Mouse (Mus musculus): ENCODE data around the gene Atp8b5. TPM values are rescaled to one million over a fixed set of nuclear protein-coding genes. Genes with fewer than 3 reads are reported as not detected.

Gene Atp8b5
- polyA plus RNA-seq, 1 experiment from 2014 or later, result 0.56 TPM

DNA sequence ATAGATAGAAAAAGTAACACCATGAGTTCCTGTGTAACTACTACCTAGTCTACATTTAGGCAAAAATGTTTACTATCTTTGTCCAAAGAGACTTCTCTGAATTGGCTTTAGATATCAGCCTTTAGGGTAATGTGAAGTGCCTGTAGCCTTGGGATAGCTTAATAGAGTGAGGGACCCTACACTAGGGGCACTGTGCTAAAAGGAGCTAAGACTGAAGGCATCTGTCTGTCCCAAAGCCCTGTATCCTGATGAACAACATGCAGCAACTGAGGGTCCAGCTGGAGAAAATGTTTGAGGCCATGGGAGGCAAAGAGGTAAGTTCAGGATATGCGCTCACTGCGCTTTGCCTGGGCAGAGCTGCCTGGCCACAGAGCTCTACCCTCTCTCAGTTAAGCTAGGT, 9.9 kb upstream of the Atp8b5 start:
- no peaks in the 10 kb centered on the region for H3K27me3 ChIP-seq
- no peaks in the 10 kb centered on the region for H3K9me3 ChIP-seq
- 95% methylated on average over 2 of the region's 2 CpGs for WGBS

DNA sequence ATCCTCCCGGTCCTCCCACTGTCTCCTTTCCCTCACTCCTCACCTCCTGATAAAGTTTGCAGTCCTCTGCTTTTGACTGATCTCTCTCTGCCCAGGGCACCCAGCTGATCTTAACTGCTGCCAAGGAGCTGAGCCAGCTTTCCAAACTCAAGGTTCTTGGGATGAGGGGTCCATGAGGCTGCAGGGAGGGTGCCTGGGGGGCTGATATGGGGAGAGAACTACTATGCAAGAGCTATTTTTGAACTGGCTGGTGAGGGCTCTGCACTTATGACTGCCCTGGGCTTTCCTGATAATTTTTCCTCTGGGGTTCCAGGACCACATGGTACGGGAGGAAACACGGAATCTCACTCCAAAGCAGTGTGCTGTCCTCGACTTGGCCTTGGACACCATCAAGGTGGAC, 8.4 kb upstream of the Atp8b5 start:
- no peaks in the 10 kb centered on the region for H3K9me3 ChIP-seq
- no peaks in the 10 kb centered on the region for H3K27me3 ChIP-seq
- no peak overlapping the region for H3K27ac ChIP-seq
- H3K4me2 ChIP-seq (replicated peaks), result no peak overlapping the region
- no peak overlapping the region for H3K9ac ChIP-seq
- ATAC-seq (ENCODE audit: insufficient number of reproducible peaks, insufficient read depth, low FRiP score, low TSS enrichment), result no peak
- 83% methylated on average over 4 of the region's 4 CpGs for WGBS
- H3K4me1 ChIP-seq, result peaks cover 18% of the 10 kb centered on the region
- no peaks in the 10 kb centered on the region for H3K36me3 ChIP-seq
- H3K4me3 ChIP-seq, result no peak overlapping the region

More for the DNA sequence above, 9.9 kb upstream of the Atp8b5 start:
- no peak overlapping the region for H3K4me2 ChIP-seq (replicated peaks)
- H3K4me1 ChIP-seq, result peaks cover 18% of the 10 kb centered on the region
- H3K36me3 ChIP-seq, result no peaks in the 10 kb centered on the region
- no peak for ATAC-seq (ENCODE audit: insufficient number of reproducible peaks, insufficient read depth, low FRiP score, low TSS enrichment)
- no peak overlapping the region for H3K4me3 ChIP-seq
- no peak overlapping the region for H3K9ac ChIP-seq
- H3K27ac ChIP-seq, result no peak overlapping the region

DNA sequence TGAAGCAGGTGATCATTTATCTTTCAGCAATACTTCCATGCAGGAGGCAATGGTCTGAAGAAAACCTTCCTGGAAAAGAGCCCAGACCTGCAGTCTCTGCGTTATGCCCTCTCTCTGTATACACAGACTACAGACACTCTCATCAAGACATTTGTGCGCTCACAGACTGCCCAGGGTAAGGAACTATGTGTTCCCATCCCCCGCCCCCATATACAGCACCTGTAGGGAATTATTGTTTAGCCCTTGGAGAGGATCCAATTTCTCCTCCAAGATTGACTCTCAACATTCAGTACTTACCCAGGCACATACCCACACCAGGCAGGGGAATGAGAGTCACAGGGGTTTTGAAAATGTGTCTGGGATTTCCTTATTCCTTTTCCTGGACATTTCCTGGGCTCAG, 7.5 kb upstream of the Atp8b5 start:
- no peak overlapping the region for H3K4me2 ChIP-seq (replicated peaks)
- 0 out of 2 replicates have a peak, but pooled peaks have one; percentile 50 for ATAC-seq (ENCODE audit: insufficient number of reproducible peaks, insufficient read depth, low FRiP score, low TSS enrichment)
- no peak overlapping the region for H3K9ac ChIP-seq
- peaks cover 18% of the 10 kb centered on the region for H3K4me1 ChIP-seq
- H3K27ac ChIP-seq, result 0 out of 2 replicates have a peak overlapping the region, but pooled peaks have one; percentile 4
- H3K9me3 ChIP-seq, result no peaks in the 10 kb centered on the region
- WGBS, result 47% methylated on average over 3 of the region's 3 CpGs
- no peaks in the 10 kb centered on the region for H3K36me3 ChIP-seq
- no peaks in the 10 kb centered on the region for H3K27me3 ChIP-seq
- H3K4me3 ChIP-seq, result no peak overlapping the region

DNA sequence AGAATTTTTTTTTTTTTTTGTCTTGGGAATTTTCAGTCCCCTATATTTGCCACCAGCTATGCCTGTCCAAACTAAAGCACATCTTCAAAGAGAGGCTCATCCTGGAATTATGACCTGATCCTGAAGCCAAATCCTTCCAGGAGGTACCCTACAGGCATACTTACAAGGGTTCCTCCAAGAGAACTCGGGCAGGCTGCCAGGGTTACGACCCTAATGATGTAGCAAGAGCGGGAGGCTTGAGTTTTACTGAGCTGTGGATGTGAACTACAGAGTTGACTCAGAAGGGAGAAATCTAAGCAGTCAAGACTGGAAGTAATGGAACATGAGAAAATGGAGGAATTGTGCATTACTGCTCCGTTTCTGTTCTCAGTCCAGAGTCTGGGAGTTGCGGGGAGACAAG, 6.9 kb upstream of the Atp8b5 start:
- H3K9ac ChIP-seq, result no peak overlapping the region
- no peaks in the 10 kb centered on the region for H3K9me3 ChIP-seq
- H3K4me1 ChIP-seq, result peaks cover 18% of the 10 kb centered on the region
- no peaks in the 10 kb centered on the region for H3K36me3 ChIP-seq
- H3K27me3 ChIP-seq, result no peaks in the 10 kb centered on the region
- no peak for ATAC-seq (ENCODE audit: insufficient number of reproducible peaks, insufficient read depth, low FRiP score, low TSS enrichment)
- no peak overlapping the region for H3K4me3 ChIP-seq
- WGBS, result 61% methylated on average over 5 of the region's 5 CpGs
- no peak overlapping the region for H3K4me2 ChIP-seq (replicated peaks)
- no peak overlapping the region for H3K27ac ChIP-seq

DNA sequence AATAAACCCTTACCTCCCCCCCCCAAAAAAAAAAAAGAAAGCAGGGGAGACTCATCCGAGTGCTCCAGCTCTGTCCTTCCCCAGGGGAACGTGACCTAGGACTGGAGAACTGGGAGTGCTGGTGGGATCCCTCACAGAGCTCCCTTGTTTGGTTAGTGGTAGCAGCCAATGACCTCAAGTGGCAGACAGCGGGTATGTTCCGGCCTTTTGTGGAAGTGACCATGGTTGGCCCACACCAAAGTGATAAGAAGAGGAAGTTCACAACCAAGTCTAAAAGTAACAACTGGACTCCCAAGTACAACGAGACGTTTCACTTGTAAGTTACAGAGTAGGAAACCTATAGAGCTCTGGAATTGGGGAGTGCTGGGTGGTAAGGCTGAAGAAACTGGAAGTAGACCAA, 4.1 kb upstream of the Atp8b5 start:
- WGBS, result 90% methylated on average over 6 of the region's 6 CpGs
- ATAC-seq (ENCODE audit: insufficient number of reproducible peaks, insufficient read depth, low FRiP score, low TSS enrichment), result no peak
- Histone ChIP-seq H3K27me3 (no peaks in the 10 kb centered on the region), H3K36me3 (no peaks in the 10 kb centered on the region), H3K4me2 (replicated peaks) (no peak overlapping the region), H3K27ac (no peak overlapping the region), H3K4me3 (no peak overlapping the region), H3K9ac (no peak overlapping the region), H3K9me3 (no peaks in the 10 kb centered on the region), H3K4me1 (peaks cover 21% of the 10 kb centered on the region)

DNA sequence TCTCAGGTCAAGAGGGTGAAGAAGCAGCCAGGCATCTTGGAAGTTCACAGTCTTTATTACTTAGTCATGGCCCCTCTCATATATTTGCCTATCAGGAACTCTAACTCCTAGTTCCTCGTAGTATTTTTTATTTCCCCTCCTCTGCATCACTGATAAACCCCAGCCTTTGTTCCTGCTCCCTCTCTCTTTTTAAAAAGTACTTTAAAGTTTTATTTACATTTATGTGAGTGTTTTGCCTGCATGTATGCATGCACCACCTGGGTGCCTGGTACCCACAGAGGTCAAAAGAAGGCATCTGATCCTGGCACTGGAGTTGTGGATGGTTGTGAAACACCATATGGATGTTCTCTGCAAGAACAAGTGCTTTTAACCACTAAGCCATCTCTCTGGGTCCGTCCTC, 813 bp upstream of the Atp8b5 start:
- 61% methylated on average over 2 of the region's 2 CpGs for WGBS
- H3K9ac ChIP-seq, result no peak overlapping the region
- ATAC-seq (ENCODE audit: insufficient number of reproducible peaks, insufficient read depth, low FRiP score, low TSS enrichment), result no peak
- no peaks in the 10 kb centered on the region for H3K27me3 ChIP-seq
- H3K9me3 ChIP-seq, result no peaks in the 10 kb centered on the region
- no peak overlapping the region for H3K4me3 ChIP-seq
- H3K27ac ChIP-seq, result no peak overlapping the region
- 0 out of 2 replicates have a peak, but pooled peaks cover 3% of the 10 kb centered on the region for H3K4me1 ChIP-seq
- peak overlapping the region; percentile 68; the same call in 1 of the 2 replicates for H3K4me2 ChIP-seq (replicated peaks)
- H3K36me3 ChIP-seq, result no peaks in the 10 kb centered on the region

DNA sequence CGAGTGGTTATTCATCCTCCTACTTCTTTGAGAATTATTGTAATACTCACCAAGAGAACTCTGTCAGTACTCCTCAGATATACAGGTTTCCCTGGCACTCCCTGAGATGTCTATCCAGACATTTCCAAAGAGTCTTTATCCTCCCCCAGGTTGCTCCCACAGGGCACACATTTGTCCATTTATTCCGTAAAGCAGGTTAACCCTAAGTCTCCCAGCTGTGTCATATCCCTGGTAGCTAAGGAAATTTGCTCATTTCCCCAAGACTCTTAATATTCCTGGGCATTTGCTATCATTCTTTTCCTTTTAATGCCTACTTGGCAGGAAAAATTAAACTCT, 332 bp downstream of the Atp8b5 start:
- 14% methylated on average over 2 of the region's 2 CpGs for WGBS
- H3K27ac ChIP-seq, result no peak overlapping the region
- no peak overlapping the region for H3K9ac ChIP-seq

DNA sequence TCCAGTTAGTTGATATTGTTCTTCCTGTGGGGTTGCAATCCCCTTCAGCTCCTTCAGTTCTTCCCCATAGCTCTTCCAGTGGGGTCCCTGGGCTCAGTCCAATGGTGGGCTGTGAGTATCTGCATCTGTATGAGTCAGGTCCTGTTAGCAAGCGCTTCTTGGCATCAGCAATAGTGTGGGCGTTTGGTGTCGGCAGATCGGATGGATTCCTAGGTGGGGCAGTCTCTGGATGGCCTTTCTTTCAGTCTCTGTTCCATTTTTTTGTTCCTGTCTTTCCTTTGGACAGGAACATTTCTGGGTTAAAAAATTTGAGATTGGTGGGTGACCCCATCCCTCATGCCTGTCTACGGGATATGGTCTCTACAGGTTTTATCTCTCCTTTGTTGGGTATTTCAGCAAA, 18.5 kb downstream of the Atp8b5 start:
- 92% methylated on average over 5 of the region's 5 CpGs for WGBS
- H3K4me1 ChIP-seq, result no peaks in the 10 kb centered on the region

More for the DNA sequence above, 332 bp downstream of the Atp8b5 start:
- ATAC-seq (ENCODE audit: insufficient number of reproducible peaks, insufficient read depth, low FRiP score, low TSS enrichment), result no peak
- Histone ChIP-seq H3K4me1 (0 out of 2 replicates have a peak, but pooled peaks cover 3% of the 10 kb centered on the region), H3K4me2 (replicated peaks) (peak overlapping the region; percentile 68), H3K27me3 (no peaks in the 10 kb centered on the region), H3K4me3 (peak overlapping the region; percentile 38), H3K36me3 (no peaks in the 10 kb centered on the region), H3K9me3 (no peaks in the 10 kb centered on the region)

DNA sequence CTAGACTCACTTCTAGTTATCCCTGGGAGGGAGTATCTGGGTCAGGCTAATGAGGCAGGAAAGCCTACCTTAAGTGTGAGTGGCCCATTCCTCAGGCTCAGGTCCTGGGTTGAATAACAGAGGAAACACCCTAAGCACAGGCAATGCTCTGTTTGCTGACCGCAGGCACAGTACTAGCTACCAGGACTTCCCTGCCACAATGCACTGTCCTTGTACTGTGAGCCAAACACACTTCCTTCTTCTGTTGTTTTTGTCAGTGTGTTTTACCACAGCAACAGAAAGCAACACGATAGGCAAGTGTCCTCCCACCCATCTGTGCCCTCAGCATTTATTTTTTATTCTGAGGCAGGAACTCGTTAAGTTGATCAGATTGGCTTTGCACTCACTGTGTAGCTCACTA, 20.3 kb downstream of the Atp8b5 start:
- Histone ChIP-seq H3K9me3 (no peaks in the 10 kb centered on the region), H3K27me3 (no peaks in the 10 kb centered on the region), H3K9ac (no peak overlapping the region), H3K4me1 (no peaks in the 10 kb centered on the region), H3K4me2 (replicated peaks) (no peak overlapping the region), H3K4me3 (no peak overlapping the region), H3K36me3 (no peaks in the 10 kb centered on the region), H3K27ac (no peak overlapping the region)
- no peak for ATAC-seq (ENCODE audit: insufficient number of reproducible peaks, insufficient read depth, low FRiP score, low TSS enrichment)
- WGBS, result 64% methylated on average over 3 of the region's 3 CpGs

More for the DNA sequence above, 18.5 kb downstream of the Atp8b5 start:
- ATAC-seq (ENCODE audit: insufficient number of reproducible peaks, insufficient read depth, low FRiP score, low TSS enrichment), result no peak
- no peaks in the 10 kb centered on the region for H3K36me3 ChIP-seq
- no peaks in the 10 kb centered on the region for H3K27me3 ChIP-seq
- H3K9me3 ChIP-seq, result no peaks in the 10 kb centered on the region
- H3K4me2 ChIP-seq (replicated peaks), result no peak overlapping the region
- no peak overlapping the region for H3K27ac ChIP-seq
- H3K9ac ChIP-seq, result no peak overlapping the region
- H3K4me3 ChIP-seq, result no peak overlapping the region

DNA sequence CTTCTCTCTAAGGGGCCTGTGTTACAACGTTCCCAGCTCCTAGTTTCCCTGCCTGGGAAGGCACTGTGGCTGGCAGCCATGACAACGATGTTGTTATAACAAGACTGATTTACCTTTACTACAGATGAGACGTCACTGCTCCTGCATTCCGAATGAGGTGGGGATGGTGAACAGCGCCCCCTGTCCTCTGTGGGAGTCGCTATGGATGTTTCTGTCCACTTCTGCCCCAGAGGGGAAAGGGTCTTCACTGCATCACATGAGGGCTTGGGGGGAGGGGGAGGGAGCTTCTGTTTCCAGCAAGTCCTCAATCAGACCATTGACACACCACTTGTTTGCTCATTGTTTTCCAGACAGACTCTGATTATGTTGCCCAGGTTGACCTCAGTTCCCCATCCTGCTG, 27.0 kb downstream of the Atp8b5 start:
- Histone ChIP-seq H3K4me2 (replicated peaks) (no peak overlapping the region), H3K9me3 (no peaks in the 10 kb centered on the region), H3K4me3 (no peak overlapping the region), H3K36me3 (no peaks in the 10 kb centered on the region), H3K27me3 (no peaks in the 10 kb centered on the region), H3K9ac (no peak overlapping the region), H3K27ac (no peak overlapping the region), H3K4me1 (no peaks in the 10 kb centered on the region)
- 28% methylated on average over 6 of the region's 6 CpGs for WGBS
- ATAC-seq (ENCODE audit: insufficient number of reproducible peaks, insufficient read depth, low FRiP score, low TSS enrichment), result no peak

DNA sequence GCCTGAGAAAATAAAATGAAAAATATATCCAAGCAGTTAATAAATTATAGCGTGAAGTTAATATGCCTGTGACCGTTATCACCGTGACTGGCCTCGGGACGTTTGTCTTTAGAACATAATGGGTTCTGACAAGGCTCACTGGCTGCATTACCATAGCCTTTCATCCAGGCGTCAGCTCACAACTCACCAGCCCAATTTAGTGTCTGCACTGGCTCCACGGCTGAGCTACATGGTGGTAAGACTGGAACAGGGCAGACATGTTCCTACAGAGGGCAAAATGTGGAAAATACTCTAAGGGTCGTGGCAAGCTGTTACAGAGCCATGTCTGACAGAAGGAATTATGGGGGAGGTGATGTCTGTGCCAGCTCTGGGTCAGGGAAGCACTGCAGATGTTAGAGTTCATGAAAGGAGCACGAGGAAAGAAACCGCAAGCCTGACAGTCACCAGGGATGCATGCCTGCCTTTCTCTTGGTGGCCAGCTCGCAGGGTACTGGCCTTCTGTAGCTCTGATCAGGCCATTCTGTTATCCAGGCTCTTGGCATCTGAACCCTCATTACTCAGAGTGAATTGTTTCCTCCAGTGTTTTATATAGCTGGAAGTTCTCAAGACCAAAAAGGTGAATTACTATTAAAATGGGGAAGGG, 42.9 kb downstream of the Atp8b5 start:
- Histone ChIP-seq H3K9ac (no peak overlapping the region), H3K4me2 (replicated peaks) (no peak overlapping the region), H3K4me3 (no peak overlapping the region), H3K4me1 (no peaks in the 10 kb centered on the region), H3K27ac (no peak overlapping the region), H3K36me3 (no peaks in the 10 kb centered on the region), H3K27me3 (no peaks in the 10 kb centered on the region), H3K9me3 (no peaks in the 10 kb centered on the region)
- 48% methylated on average over 11 of the region's 11 CpGs for WGBS
- ATAC-seq (ENCODE audit: insufficient number of reproducible peaks, insufficient read depth, low FRiP score, low TSS enrichment), result no peak

DNA sequence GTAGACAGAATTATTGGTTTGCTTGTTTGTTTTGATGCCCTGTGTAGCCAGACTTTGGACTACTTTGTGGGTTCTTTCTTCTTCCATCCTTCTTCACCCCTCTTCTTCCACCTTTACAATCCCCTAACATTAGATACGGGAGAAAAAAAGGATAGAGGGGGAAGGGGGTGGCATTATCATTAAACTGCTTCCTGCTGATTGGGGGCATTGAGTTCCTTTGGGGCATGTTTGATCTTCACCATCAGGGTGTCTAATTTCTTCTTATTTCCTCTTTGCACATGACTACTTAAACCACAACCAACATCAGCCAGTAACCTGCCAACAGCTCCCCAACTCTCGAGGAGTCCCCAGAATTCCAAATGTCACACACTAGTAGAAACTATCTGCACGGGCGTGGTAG, 54.6 kb downstream of the Atp8b5 start:
- WGBS, result 85% methylated on average over 4 of the region's 4 CpGs
- Histone ChIP-seq H3K27ac (no peak overlapping the region), H3K9me3 (no peaks in the 10 kb centered on the region), H3K9ac (no peak overlapping the region), H3K4me3 (no peak overlapping the region), H3K4me2 (replicated peaks) (no peak overlapping the region), H3K36me3 (no peaks in the 10 kb centered on the region), H3K4me1 (no peaks in the 10 kb centered on the region), H3K27me3 (no peaks in the 10 kb centered on the region)
- ATAC-seq (ENCODE audit: insufficient number of reproducible peaks, insufficient read depth, low FRiP score, low TSS enrichment), result no peak

Measured in embryonic facial prominence, embryonic 12.5 days (tissue).